Mouse (Mus musculus): Measurements from ENCODE around the gene Prickle2. TPM values are rescaled to one million over a fixed set of nuclear protein-coding genes. Genes with fewer than 3 reads are reported as not detected.
A peak's percentile ranks its signal among the peaks of the same experiment; 100 is the strongest.

Gene Prickle2
- total RNA-seq, 2 experiments from 2014 or later, result 97.0 to 97.1 TPM

GRCm38 (mm10) chr6:92669623-92670022 lies 36.3 kb downstream of the Prickle2 start:
- DNase-seq, result no peak
- intact Hi-C loops (cut with DNase I), result loop anchor here (10.0 kb wide), 1 partner anchor 255 kb away; no protein-coding TSS in a partner anchor

- no peak for DNase-seq
- intact Hi-C loops (cut with DNase I), result loop anchor here (10.0 kb wide), 1 partner anchor 253 kb away; no protein-coding TSS in a partner anchor
Observed at GRCm38 (mm10) chr6:92667544-92667943, 38.4 kb downstream of the Prickle2 start.

DNA sequence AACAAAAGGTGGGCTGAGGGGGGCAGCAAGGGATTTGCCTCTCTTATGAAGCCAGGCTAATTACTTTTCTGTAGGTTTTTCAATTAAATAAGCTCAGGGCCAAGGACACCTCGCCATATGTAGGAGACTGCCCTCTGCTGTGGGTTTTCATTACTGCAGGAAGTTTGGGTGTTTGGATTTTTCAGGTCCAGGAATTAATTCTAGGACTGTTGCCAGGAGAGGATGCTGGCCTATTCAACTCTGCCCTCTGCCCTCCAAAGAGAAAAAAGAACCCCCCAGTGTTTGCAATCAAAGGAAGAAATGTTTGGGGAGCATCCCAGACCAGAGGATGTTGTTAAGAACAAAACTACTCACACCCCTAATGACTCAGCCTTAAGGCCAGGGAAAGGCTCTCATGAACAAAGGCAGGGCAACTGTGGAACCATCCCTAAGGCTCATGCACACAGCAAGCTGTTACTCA lies 40.4 kb downstream of the Prickle2 start:
- peak; percentile 87 for DNase-seq
- intact Hi-C loops (cut with DNase I), result loop anchor here (2.0 to 10.0 kb wide), 2 partner anchors 251 to 379 kb away; no protein-coding TSS in a partner anchor

DNA sequence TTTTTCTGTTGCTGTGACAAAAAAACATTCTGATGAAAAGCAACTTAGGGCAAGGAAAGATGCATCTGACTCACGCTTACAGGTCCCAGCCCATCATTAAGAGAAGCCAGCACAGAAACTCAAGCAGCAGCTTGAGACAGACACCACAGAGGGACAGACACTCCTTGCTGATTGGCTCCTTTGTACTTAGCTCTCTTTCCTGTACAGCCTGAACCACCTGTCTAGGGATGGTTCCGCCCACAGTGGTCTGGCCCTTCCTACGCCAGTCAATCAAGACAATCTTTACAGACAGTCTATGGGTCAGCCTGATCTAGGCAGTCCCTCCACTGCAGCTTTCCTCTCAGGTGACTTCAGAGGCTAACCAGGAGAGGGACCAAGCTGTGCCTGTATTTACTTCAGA lies 42.1 kb downstream of the Prickle2 start:
- intact Hi-C loops (cut with DNase I), result loop anchor here (2.0 to 10.0 kb wide), 3 partner anchors 182 to 377 kb away; no protein-coding TSS in a partner anchor
- no peak for DNase-seq

- no peak for DNase-seq
- intact Hi-C loops (cut with DNase I), result loop anchor here (5.0 to 10.0 kb wide), 2 partner anchors 181 to 249 kb away; no protein-coding TSS in a partner anchor
Observed at GRCm38 (mm10) chr6:92663433-92663832, 42.5 kb downstream of the Prickle2 start.

GRCm38 (mm10) chr6:92649063-92649462 lies 56.9 kb downstream of the Prickle2 start:
- intact Hi-C loops (cut with DNase I), result no loop called here
- DNase-seq, result no peak

GRCm38 (mm10) chr6:92648571-92648970 lies 57.4 kb downstream of the Prickle2 start:
- intact Hi-C loops (cut with DNase I), result no loop called here
- DNase-seq, result no peak

DNA sequence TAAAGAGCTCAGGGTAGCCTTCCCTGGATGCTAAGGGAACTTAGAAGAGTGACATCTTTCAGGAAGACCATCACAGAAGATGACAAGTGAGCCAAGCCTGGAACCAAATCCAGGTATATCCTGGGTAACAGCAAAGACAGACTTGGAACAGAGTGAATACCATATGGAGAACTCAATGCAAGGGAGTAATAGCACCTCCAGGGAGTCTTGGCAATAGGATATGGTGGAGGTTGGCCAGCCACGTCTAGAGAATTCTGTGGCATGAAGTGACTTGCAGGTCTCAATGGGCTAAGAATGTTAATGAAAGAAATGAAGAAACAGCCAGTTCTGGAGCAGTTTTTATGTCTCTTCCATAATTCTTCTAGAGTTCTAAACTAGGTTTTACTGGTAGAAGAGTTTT lies 63.0 kb downstream of the Prickle2 start:
- peak; percentile 37 for DNase-seq
- intact Hi-C loops (cut with DNase I), result no loop called here

DNA sequence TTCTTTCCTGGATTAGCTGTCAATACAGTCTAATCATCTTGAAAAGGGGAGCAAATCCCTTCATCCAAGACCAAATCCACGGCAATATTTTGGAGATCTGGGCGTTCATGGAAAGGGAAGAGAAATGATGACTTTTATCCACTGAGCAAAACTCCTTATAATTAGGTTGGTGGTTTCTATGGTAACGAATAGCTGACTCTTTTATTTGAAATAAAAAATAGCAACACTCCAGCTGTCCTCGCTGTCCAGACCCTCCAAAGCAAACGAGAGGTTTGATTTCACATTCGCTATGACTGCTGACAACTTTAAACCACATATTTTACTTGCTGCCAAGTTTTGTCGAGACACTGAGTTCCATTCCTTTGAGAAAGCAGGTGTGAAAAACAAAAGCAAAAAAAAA lies 64.0 kb downstream of the Prickle2 start:
- intact Hi-C loops (cut with DNase I), result no loop called here
- DNase-seq, result no peak

GRCm38 (mm10) chr6:92640896-92641295 lies 65.1 kb downstream of the Prickle2 start:
- DNase-seq, result no peak

DNA sequence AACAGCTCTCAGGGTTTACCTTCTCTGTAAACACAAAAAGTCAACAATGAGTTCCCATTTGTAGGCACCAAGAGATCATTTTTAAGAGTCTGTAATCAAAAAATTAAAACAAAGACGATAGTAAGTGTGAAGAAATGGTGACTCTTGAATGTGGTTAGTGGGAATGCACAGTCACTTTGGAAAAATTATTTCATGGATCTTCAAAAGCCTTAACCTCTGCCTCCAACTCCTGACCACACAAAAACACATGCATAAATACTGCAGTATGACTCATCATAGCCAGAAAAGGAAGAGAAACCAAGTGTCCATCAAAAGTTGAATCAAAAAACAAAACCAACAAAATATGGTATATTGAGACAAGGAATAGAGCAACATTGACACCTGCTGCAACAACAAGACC lies 69.5 kb downstream of the Prickle2 start:
- no peak for DNase-seq
- intact Hi-C loops (cut with DNase I), result no loop called here

More at GRCm38 (mm10) chr6:92640896-92641295, 65.1 kb downstream of the Prickle2 start:
- intact Hi-C loops (cut with DNase I), result no loop called here

DNA sequence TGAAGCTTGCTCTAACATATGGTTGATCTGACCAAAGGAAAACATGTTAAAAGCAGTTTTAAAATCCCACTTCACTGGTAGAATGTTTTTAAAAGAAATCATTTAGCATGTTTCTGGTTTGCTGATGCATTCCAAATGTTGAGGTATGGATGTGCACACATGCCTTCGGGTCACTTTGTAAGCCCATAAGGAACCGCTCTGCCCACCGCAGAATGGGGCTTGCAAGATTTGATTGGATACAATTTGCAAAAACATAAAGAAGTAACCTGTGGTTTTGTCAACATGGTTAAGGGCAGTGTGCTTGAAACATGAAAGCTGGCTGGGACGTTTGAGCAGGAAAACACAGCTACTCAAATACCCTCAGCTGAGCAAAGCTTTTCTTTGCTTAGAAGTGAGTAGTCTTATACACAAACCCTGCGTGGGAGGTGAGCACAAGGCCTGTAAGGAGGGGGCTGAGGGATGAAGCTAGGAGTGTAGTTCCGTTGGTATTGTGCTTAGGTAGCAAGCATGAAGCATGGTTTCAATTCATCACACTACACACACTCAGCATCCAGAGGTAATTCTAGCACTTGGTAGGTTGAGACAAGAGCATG lies 71.0 kb downstream of the Prickle2 start:
- DNase-seq, result no peak
- intact Hi-C loops (cut with DNase I), result no loop called here

DNA sequence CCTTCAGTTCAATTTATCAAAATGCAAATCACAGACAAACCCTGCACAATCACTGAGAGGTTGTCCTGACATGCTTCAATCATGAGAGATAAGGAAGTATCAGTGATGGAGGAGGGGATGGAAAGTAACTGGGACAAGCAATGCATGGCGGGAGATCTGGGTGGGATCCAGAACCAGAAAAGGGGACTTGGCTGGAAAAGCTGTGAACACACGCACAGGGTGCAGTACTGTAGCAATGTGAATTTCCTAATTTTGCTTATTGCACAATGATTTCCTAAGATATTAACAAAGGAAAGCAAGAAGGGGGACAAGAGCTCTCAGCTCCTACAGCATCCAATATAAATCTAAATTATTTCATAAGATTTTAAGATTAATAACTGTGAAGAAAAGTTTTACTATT lies 75.0 kb downstream of the Prickle2 start:
- peak; percentile 19 for DNase-seq
- intact Hi-C loops (cut with DNase I), result no loop called here

DNA sequence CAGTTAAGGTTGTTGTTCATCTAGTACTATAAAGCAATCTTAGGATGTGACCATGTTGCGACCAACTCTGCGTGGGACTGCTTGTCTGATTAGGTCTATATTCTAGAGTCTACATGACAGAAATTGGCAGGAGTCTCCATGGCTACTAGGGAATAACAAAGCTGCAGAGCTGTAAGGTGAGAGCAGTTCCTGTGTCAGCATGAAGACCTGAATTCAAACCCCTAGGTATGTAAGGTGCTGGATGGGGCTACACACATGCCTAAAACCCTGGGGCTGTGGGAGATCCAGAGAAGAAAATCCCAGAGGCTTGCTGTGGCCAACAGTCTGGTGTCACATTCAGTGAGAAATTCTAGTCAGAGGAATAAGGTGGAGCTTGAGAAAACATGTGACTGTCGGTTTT lies 78.2 kb downstream of the Prickle2 start:
- intact Hi-C loops (cut with DNase I), result no loop called here
- peak; percentile 39 for DNase-seq

DNA sequence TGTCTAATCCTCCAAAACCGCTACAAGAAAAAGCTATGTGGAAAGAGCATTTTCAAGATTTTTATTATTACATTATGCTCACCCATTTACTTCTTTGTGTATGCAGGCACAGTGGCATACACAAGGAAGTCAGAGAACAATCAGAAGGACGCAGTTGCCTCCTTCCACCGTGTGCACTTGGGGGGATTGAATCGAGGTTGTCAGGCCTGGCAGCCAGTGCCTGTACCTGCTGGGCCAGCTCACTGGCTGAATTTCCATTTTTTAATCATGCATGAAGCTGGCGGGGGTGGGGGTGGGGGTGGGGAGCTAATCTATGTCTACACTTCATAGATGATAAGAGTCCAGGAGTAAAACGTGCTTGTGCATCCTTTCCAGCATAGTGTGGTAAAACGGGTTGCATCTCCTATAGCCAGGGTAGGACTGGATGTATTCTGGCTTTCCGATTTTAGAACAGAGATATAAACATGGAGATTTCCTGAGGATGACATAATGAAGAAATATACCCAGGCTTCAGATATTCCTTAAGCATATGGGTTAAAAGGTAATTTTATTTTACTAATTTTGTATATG lies 78.8 kb downstream of the Prickle2 start:
- intact Hi-C loops (cut with DNase I), result no loop called here
- peak; percentile 75 for DNase-seq

DNA sequence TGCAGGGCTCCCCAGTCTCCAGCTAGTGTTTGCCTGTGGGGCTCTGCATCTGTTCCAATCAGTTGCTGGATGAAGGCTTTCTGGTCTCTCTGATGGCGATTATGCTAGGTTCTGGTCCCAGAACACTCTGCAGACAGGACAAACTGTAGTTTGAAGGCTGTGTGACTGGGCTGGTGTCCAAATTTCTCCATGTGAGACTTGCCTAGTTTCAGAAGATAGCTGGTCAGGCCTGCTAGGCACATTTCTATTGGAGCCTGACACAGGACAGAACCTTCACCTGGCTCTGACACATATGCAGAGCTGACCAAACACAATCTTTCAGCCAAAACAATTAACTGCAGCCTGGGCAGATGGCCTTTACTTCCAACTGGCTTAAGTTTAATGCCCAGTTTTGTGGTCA lies 80.0 kb downstream of the Prickle2 start:
- intact Hi-C loops (cut with DNase I), result no loop called here
- peak; percentile 77 for DNase-seq

DNA sequence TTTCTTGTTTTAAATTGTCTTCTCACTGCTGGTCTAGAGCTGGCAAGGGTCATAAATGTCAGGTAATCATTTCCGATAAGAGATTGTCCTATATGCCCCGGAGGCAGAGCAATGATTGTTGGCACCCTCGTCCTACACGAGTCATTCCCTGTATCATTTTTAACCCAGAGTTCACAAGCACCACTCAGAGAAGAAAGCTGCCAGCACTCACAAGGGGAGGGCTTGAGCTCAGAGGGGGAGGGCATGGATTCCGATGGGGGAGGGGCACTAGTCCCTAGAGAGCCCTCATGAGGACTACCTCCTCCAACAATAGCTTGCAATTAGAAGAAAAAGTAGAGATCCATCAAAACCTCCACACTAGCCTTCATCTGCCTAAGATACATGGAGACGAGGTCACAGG lies 81.6 kb downstream of the Prickle2 start:
- intact Hi-C loops (cut with DNase I), result no loop called here
- peak; percentile 7 for DNase-seq

- intact Hi-C loops (cut with DNase I), result no loop called here
- no peak for DNase-seq
Observed at GRCm38 (mm10) chr6:92617183-92617582, 88.8 kb downstream of the Prickle2 start.

GRCm38 (mm10) chr6:92614771-92615170 lies 91.2 kb downstream of the Prickle2 start:
- no peak for DNase-seq
- intact Hi-C loops (cut with DNase I), result no loop called here

- intact Hi-C loops (cut with DNase I), result no loop called here
- no peak for DNase-seq
Observed at GRCm38 (mm10) chr6:92612151-92612769, 93.7 kb downstream of the Prickle2 start.

- DNase-seq, result no peak
- intact Hi-C loops (cut with DNase I), result no loop called here
Observed at GRCm38 (mm10) chr6:92609682-92610235, 96.2 kb downstream of the Prickle2 start.

- intact Hi-C loops (cut with DNase I), result no loop called here
- DNase-seq, result no peak
Observed at GRCm38 (mm10) chr6:92609078-92609477, 96.9 kb downstream of the Prickle2 start.
